Mouse (Mus musculus) kidney, adult 2 months (tissue): ENCODE data around the gene Lrrc38.

ENCODE experiments used
- CTCF ChIP-seq: fragments of 200-500 bp; conservative IDR thresholded peaks from 2 replicates; pipeline ENCODE4 v1.5.1; 2011; ENCODE audit warnings: low read depth, mild to moderate bottlenecking, control low read depth, low read length, moderate library complexity, mixed read lengths; ENCODE audit not compliant: insufficient read depth, insufficient read length
- POLR2A ChIP-seq: fragments of 200-500 bp; IDR thresholded peaks from one replicate; pipeline ENCODE4 v1.6.1; 2011; ENCODE audit warnings: low read depth, low read length, control low read depth

DNA sequence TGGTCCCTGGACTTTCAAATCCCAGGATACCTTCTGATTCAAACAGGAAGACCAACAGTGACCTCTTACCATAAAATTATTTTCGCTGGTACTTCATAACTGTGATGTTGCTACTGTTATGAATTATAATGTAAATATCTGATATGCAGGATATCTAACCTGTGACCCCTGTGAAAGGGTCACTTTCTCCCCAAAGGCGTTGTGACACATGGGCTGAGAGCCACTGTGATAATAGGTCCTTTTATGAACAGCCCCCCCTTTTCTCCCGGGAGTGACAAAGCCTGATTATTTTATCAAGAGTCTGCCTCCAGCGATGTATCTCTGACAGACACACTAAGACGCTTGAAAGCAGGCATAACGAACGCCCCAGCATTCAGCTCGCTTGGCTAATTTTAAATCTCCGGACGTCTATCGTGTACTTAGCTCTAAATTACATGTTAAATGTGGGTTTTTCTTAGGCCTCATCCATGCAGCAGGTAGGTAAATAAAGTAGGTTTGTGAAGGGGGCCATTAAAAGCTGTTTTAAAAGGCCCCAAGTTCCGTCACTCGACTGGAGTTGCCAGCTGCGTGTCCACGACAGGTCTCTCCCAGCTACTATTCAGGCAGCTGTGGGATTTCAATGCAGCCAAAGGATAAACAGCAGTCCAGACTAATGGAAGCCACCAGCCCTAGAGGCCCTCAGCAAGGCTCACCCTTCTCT, 24.5 kb upstream of the Lrrc38 start:
- TF ChIP-seq CTCF = no peak
- no peak for TF ChIP-seq POLR2A
